Mouse (Mus musculus) right cerebral cortex, postnatal 36 days (tissue): ENCODE measurements around the gene Olfr678.
"Not testable (repeated sequence)": the region's sequence is repeated elsewhere in the genome, so short reads cannot be mapped to it uniquely, and the experiment has no call there.

ENCODE experiments used
- DNase-seq, 2 experiments: peaks; one replicate each; pipeline ENCODE4 v3.0.0; 2022; ENCODE audit warnings: low spot score in 2 of 2, mixed read lengths in 1 of 2

Gene Olfr678

GRCm38 (mm10) chr7:105064175-105064574 lies at the start of gene Olfr678:
Gene Olfr678, plus strand, starts transcription at chr7:105064475.
- no peak for DNase-seq

- no peak for DNase-seq
Measured at GRCm38 (mm10) chr7:105022530-105022929, 41.7 kb upstream of the Olfr678 start.

- DNase-seq, result no peak
Measured at GRCm38 (mm10) chr7:105028360-105028759, 35.9 kb upstream of the Olfr678 start, which contains the start of gene Olfr675. Gene Olfr675, minus strand, starts transcription at chr7:105028460.

GRCm38 (mm10) chr7:105032398-105032797 lies 31.9 kb upstream of the Olfr678 start, which contains the start of gene Olfr676:
Gene Olfr676, plus strand, starts transcription at chr7:105032698.
- no peak for DNase-seq

- not testable (repeated sequence) for DNase-seq
Measured at GRCm38 (mm10) chr7:105033836-105034235, 30.4 kb upstream of the Olfr678 start.

- no peak for DNase-seq
Measured at GRCm38 (mm10) chr7:105058951-105059350, 5.3 kb upstream of the Olfr678 start.

- no peak for DNase-seq
Measured at GRCm38 (mm10) chr7:105080905-105081304, 16.6 kb downstream of the Olfr678 start, which contains the start of gene Olfr679. Gene Olfr679, plus strand, starts transcription at chr7:105081205.

GRCm38 (mm10) chr7:105092717-105093116 lies 28.4 kb downstream of the Olfr678 start, which contains the start of gene Olfr680-ps1:
Gene Olfr680-ps1, minus strand, starts transcription at chr7:105092817.
- not testable (repeated sequence) for DNase-seq

- no peak for DNase-seq
Measured at GRCm38 (mm10) chr7:105116536-105116935, 52.3 kb downstream of the Olfr678 start, which contains the start of gene Olfr681. Gene Olfr681, plus strand, starts transcription at chr7:105116836.
